Mouse (Mus musculus) embryonic facial prominence, embryonic 11.5 days (tissue): ENCODE data around the gene S100b. TPM values are rescaled to one million over a fixed set of nuclear protein-coding genes. Genes with fewer than 3 reads are reported as not detected.

ENCODE experiments used
- ATAC-seq: fragments of 200-750 bp; cut with Nextera tagmentation; replicated peaks from 2 replicates; pipeline ENCODE4 v1.8.0; 2017; ENCODE audit warnings: low read depth; ENCODE audit not compliant: insufficient number of reproducible peaks, low FRiP score, low TSS enrichment
- DNase-seq: peaks from one replicate; pipeline ENCODE4 v3.0.0-alpha.2; 2015; ENCODE audit warnings: low spot score
- H3K27ac ChIP-seq: fragments of 300-500 bp; sonication (generic); replicated peaks from 2 replicates; pipeline ENCODE4 v1.5.1; 2014; ENCODE audit warnings: mild to moderate bottlenecking, low read depth, low read length, control low read depth
- H3K27me3 ChIP-seq: fragments of 300-500 bp; sonication (generic); 2 replicates; pipeline ENCODE4 v1.6.1; 2014; ENCODE audit warnings: mild to moderate bottlenecking, low read length, moderate library complexity, mixed read lengths; ENCODE audit not compliant: control insufficient read depth, insufficient read depth
- H3K36me3 ChIP-seq: fragments of 300-500 bp; sonication (generic); replicated peaks from 2 replicates; pipeline ENCODE4 v1.6.1; 2014; ENCODE audit warnings: low read depth, mild to moderate bottlenecking, low read length, moderate library complexity, mixed read lengths; ENCODE audit not compliant: control insufficient read depth, insufficient read depth
- H3K4me1 ChIP-seq: fragments of 300-500 bp; sonication (generic); 2 replicates; pipeline ENCODE4 v1.6.1; 2014; ENCODE audit warnings: low read length, mixed read lengths; ENCODE audit not compliant: control insufficient read depth, insufficient read depth
- H3K4me2 ChIP-seq: fragments of 300-500 bp; sonication (generic); 2 replicates; pipeline ENCODE4 v1.6.1; 2014; ENCODE audit warnings: low read depth, mild to moderate bottlenecking, control low read depth, low read length, moderate library complexity
- H3K4me3 ChIP-seq: fragments of 300-500 bp; sonication (generic); 2 replicates; pipeline ENCODE4 v1.5.1; 2014; ENCODE audit warnings: low read depth, low read length, control low read depth
- H3K9ac ChIP-seq: fragments of 300-500 bp; sonication (generic); replicated peaks from 2 replicates; pipeline ENCODE4 v1.6.1; 2014; ENCODE audit warnings: mild to moderate bottlenecking, control low read depth, low read length
- H3K9me3 ChIP-seq: fragments of 300-500 bp; sonication (generic); replicated peaks from 2 replicates; pipeline ENCODE4 v1.6.1; 2016; ENCODE audit warnings: mild to moderate bottlenecking, low read length, inconsistent platforms, mixed read lengths; ENCODE audit not compliant: control insufficient read depth
- WGBS: fragments of 180-500 bp; shearing (Covaris S2); extraction: QIAGEN DNeasy Blood & Tissue Kit; methylation state at CpG from one replicate; pipeline ENCODE4 v1.1.7; 2014; 5-methylcytosine and 5-hydroxymethylcytosine counted together
- polyA plus RNA-seq: library from polyadenylated mRNA; unstranded; fragments of >200 nt; fragmentation: Nextera tagmentation; extraction: Ambion mirVana; gene quantifications from 2 replicates; pipeline ENCODE4 v1.2.1, GENCODE M21; 2014

Gene S100b
- polyA plus RNA-seq, 1 experiment from 2014 or later, result 0.14 TPM

DNA sequence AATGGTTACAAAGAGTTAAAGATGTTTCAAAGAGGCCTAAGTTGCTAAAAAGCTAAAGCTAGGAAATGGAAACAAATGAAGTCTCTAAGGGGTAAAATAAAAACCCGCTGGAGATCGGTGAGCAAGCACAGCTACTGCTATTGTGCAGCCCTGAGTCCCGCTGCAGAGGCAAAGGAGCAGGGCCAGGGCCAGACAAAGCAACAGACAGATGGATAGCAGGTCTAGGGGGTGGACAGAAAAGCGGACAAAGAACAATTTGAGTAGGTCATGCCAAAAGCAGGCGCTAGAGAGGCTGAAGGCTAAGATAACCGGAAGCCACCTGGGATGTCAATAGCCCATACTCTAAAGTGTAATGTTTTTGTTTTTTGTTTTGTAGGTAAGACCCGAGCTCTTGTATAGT lies 2.8 kb upstream of the S100b start:
- no peaks in the 10 kb centered on the region for H3K4me1 ChIP-seq
- no peak overlapping the region for H3K9ac ChIP-seq
- no peaks in the 10 kb centered on the region for H3K36me3 ChIP-seq
- WGBS, result 77% methylated on average over 7 of the region's 7 CpGs
- H3K4me2 ChIP-seq, result no peak overlapping the region
- H3K27ac ChIP-seq, result no peak overlapping the region
- no peaks in the 10 kb centered on the region for H3K27me3 ChIP-seq
- DNase-seq, result no peak
- H3K4me3 ChIP-seq, result no peak overlapping the region
- ATAC-seq, result no peak
- H3K9me3 ChIP-seq, result no peaks in the 10 kb centered on the region

DNA sequence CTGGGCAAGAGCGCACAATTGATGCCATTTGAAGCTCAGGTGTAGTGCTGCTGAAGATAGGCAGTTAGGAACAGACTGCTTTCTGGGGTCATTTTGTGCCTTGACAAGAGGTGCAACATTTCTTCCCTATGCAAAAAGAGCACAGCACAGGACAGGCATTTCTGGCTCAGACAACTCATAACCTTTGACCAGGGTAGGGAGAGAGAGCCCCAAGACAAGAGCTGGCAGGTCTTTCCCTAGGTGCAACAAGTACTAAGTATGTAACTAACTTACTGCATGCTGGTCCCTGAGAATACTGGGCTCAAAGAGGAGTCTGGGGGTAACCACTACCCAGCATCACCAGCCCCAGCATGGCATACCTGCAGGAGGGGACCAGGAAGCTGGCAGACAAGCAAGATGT lies 574 bp upstream of the S100b start:
- Histone ChIP-seq H3K9me3 (no peaks in the 10 kb centered on the region), H3K4me3 (no peak overlapping the region), H3K27ac (no peak overlapping the region), H3K4me1 (no peaks in the 10 kb centered on the region), H3K9ac (no peak overlapping the region), H3K4me2 (no peak overlapping the region), H3K36me3 (no peaks in the 10 kb centered on the region), H3K27me3 (no peaks in the 10 kb centered on the region)
- no peak for DNase-seq
- no peak for ATAC-seq
- 100% methylated on average over 1 of the region's 1 CpGs for WGBS

DNA sequence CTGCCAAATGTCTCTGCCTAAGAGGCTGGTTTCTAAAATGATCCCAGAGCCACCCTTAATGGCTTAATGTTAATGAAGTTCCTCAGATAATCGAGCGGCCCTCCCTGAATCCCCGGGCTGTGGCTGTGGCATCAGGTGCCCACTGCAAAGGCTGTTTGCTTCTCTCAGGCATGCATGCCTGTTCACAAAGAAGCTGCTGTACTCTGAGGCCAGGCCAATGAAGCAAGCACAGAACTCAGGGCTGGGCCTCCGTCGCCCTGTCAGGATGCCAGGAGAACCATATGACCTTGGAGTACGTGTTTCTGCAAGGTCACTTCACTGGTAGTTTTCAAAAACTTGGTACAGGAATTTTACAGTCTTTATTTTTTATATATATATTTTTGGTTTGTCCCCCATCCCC lies 2.0 kb downstream of the S100b start:
- Histone ChIP-seq H3K27me3 (no peaks in the 10 kb centered on the region), H3K9me3 (no peaks in the 10 kb centered on the region), H3K4me1 (no peaks in the 10 kb centered on the region), H3K4me3 (no peak overlapping the region), H3K9ac (no peak overlapping the region), H3K36me3 (no peaks in the 10 kb centered on the region), H3K27ac (no peak overlapping the region), H3K4me2 (no peak overlapping the region)
- no peak for ATAC-seq
- WGBS, result 80% methylated on average over 6 of the region's 6 CpGs
- no peak for DNase-seq

DNA sequence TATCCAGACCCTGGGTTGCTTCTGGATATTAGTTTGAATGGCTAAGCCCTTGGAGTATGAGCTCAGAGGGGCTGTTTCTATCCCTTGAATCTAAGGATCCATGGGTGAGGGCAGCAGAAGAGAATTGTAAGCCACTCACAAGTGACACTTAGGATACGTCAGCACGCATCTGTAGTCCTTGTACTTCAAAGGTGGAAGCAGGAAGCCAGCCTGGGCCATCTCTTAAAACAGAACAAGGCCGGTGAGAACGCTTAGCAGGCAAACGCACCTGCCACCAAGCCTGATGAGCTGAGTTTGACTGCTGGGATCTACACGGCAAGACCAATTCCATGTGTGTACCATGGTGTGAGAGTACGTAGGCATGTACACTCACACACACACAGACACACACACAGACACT lies 3.6 kb downstream of the S100b start:
- no peaks in the 10 kb centered on the region for H3K9me3 ChIP-seq
- H3K27ac ChIP-seq, result no peak overlapping the region
- H3K9ac ChIP-seq, result no peak overlapping the region

DNA sequence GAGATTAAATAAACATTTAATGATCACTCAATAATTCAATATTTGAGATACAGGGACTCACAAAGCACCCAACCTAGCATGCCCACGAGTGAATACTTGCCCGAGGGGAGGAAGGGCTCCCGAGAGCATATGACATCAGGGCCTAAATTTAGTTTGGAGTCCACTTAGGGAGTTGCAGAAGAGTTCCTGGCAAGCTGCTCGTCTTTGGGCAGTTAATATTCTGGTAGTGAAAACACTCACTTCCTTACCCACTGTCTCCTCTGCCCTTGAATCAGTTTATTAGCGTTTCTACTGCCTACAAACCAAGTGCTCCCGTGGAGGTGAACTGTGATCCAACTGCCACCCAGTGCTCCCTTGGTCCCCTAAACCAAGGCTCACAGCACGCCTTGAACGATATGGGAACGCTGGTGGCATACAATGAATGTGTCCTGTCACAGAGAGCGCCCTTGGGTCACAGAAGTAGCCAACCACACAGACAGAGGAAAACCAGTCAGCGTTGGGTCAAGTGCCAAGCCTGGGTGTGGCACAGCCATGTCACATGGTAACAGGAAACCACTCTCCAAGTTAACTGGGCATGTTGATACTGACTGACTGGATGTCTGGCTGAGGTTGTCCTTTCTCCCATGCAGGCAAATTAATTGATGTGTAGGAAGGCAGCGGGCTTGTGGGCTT lies 4.2 kb downstream of the S100b start:
- DNase-seq (no peak), ATAC-seq (no peak)
- H3K36me3 ChIP-seq, result no peaks in the 10 kb centered on the region
- H3K4me1 ChIP-seq, result no peaks in the 10 kb centered on the region
- H3K9ac ChIP-seq, result no peak overlapping the region
- no peak overlapping the region for H3K4me3 ChIP-seq
- no peak overlapping the region for H3K4me2 ChIP-seq
- WGBS, result 84% methylated on average over 12 of the region's 12 CpGs
- no peaks in the 10 kb centered on the region for H3K27me3 ChIP-seq
- no peak overlapping the region for H3K27ac ChIP-seq
- H3K9me3 ChIP-seq, result no peaks in the 10 kb centered on the region

More for the DNA sequence above, 3.6 kb downstream of the S100b start:
- H3K27me3 ChIP-seq, result no peaks in the 10 kb centered on the region
- H3K4me1 ChIP-seq, result no peaks in the 10 kb centered on the region
- DNase-seq (no peak), ATAC-seq (no peak)
- whole genome bisulfite sequencing, result 90% methylated on average over 7 of the region's 7 CpGs
- H3K4me3 ChIP-seq, result no peak overlapping the region
- no peak overlapping the region for H3K4me2 ChIP-seq
- no peaks in the 10 kb centered on the region for H3K36me3 ChIP-seq

DNA sequence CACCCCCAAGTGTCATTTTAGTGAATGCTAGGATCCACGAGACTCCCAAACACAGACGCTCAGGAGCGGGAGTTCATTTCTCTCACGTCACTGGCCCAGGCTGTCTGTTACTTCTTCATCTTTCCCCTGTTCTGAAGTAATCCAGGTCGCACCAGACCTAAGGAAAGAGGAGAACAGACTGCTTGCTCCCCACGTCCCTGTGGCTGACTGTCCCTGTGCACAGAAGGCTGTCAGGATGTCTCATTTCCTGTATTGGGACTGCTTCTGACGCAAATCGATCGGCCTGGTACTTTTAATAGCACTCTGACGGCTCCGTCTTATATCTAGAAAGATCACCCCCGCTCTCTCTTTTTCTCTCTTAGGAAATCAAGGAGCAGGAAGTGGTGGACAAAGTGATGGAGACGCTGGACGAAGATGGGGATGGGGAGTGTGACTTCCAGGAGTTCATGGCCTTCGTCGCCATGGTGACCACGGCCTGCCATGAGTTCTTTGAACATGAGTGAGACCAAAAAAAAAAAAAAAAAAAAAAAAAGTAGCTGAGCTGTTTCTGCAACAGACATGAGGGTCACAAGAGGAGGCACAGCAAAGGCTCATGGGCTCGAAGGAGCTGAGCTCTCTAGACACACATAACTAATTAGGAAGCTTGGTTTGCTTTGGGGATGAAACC lies 6.0 kb downstream of the S100b start:
- H3K4me2 ChIP-seq, result no peak overlapping the region
- no peak overlapping the region for H3K4me3 ChIP-seq
- H3K36me3 ChIP-seq, result no peaks in the 10 kb centered on the region
- H3K4me1 ChIP-seq, result no peaks in the 10 kb centered on the region
- H3K9ac ChIP-seq, result no peak overlapping the region
- ATAC-seq (no peak), DNase-seq (peak; percentile 26)
- H3K27ac ChIP-seq, result no peak overlapping the region
- no peaks in the 10 kb centered on the region for H3K9me3 ChIP-seq
- H3K27me3 ChIP-seq, result no peaks in the 10 kb centered on the region
- WGBS, result 69% methylated on average over 18 of the region's 18 CpGs

DNA sequence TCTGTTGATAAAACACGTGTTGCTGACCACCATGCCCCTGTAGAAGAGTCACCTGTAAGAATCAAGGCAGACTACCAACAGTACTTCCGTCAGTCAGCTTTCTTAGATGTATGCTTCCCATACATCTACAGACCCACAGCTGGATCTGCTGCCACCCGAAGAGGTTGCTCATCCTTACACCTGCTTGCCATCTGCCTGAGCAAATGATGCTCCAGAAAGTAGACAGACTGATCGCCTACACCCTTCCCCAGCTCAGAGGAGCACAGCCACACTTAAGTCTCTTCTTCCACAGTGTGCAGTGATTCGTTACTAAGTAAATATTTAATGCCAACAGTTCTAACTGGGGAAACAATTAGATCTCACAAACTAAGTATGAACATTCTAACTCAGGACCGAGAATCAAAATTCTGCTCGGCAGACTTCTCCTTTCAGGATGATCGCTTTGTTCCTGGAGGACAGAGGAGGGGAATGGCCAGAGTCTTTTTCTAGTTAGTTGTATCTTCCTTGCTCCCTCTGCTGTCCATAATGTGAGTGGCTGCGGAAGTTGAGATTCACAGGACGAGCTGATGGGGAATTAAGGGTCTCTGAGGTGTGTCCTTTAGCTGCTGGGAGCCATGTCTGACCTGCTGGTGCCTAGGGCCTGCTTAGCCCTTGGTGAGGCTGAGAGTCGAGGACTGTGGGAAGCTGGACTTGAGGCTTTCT lies 6.9 kb downstream of the S100b start:
- peak; percentile 24 for DNase-seq
- H3K27ac ChIP-seq, result no peak overlapping the region
- 62% methylated on average over 11 of the region's 11 CpGs for WGBS

DNA sequence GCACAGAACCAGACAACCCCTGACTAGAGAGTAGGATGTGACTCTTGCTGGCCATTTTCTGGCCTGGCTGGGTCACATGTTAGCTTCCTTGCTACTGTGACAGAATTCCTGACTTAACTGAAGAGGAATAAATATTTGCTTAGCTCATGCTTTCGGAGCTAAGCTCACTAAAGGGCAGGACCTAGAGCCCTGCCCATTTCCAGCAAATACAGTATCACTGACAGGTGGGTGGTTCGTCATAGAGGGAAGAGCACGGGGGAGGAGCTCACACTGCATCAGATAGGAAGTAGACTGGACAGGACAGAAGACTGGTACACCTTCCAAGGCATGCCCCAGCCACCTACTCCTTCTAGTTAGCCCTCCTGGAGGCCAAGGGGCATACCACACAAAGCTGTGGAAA lies 7.8 kb downstream of the S100b start:
- Histone ChIP-seq H3K4me1 (no peaks in the 10 kb centered on the region), H3K9me3 (no peaks in the 10 kb centered on the region), H3K27ac (no peak overlapping the region), H3K4me2 (no peak overlapping the region), H3K9ac (no peak overlapping the region), H3K4me3 (no peak overlapping the region), H3K27me3 (no peaks in the 10 kb centered on the region), H3K36me3 (no peaks in the 10 kb centered on the region)
- 64% methylated on average over 3 of the region's 3 CpGs for WGBS
- no peak for DNase-seq
- ATAC-seq, result 0 out of 2 replicates have a peak, but pooled peaks have one; percentile 40

More for the DNA sequence above, 6.9 kb downstream of the S100b start:
- H3K4me2 ChIP-seq, result no peak overlapping the region
- no peak overlapping the region for H3K4me3 ChIP-seq
- no peaks in the 10 kb centered on the region for H3K9me3 ChIP-seq
- H3K4me1 ChIP-seq, result no peaks in the 10 kb centered on the region
- no peaks in the 10 kb centered on the region for H3K36me3 ChIP-seq
- no peak for ATAC-seq
- H3K27me3 ChIP-seq, result no peaks in the 10 kb centered on the region
- H3K9ac ChIP-seq, result no peak overlapping the region
